Mouse (Mus musculus): ENCODE measurements around the gene Gm20388. TPM values are rescaled to one million over a fixed set of nuclear protein-coding genes. Genes with fewer than 3 reads are reported as not detected.
A peak's percentile ranks its signal among the peaks of the same experiment; 100 is the strongest.

Gene Gm20388
- polyA plus RNA-seq, 2 experiments: 8.5 TPM; not detected in 1

DNA sequence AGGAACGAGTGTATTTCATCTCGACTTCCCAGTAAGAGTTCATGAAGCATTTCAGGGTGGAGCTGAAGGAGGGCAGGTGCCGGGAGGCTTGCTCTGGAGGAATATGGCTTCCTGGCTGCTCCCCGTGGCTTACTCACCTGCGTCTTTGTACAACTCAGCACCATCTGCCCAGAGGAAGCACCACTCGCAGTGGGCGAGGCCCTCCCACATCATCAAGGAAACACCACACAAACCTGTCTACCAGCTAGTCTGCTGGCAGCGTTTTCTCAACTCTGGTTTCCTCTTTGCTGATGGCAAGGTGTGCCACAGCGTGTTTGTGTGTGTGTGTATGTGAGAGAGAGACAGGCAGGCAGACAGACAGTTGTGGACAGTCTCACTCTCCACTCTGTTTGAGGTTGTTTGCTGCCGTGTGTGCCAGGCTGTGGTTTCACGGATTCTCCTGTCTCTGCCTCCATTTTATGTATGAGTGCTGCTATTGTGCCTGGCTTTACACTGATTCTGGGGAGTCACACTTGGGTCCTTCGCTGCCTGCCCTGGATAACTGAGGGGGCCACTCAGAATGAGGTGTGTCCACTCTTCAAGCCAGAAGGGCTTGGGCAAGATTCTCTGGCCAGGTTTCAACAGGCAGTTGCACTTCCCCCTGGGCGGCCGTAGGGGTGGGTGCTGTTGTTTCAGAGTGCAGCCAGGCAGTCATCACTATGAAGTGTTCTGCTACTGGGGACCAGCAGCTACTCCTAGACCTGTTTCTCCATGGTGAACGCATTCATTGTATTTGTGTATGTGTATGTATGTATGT, 3580.8 kb downstream of the Gm20388 start:
- TF ChIP-seq CTCF (IDR thresholded peaks at IDR 0.05; ENCODE audit: low read depth): no peak
- Histone ChIP-seq H3K27ac (no peak overlapping the region), H3K36me3 (replicated peaks; ENCODE audit: control insufficient read depth, insufficient read depth, low read depth) (peaks cover 50% of the 10 kb centered on the region), H3K9me3 (ENCODE audit: control insufficient read depth, low read length) (no peaks in the 10 kb centered on the region), H3K27me3 (ENCODE audit: control insufficient read depth, insufficient read depth, low read length) (no peaks in the 10 kb centered on the region), H3K4me3 (ENCODE audit: insufficient read depth in 1 of 2, low read depth in 2 of 2, low read length in 2 of 2) (no peak overlapping the region), H3K9ac (replicated peaks) (no peak overlapping the region), H3K4me1 (replicated peaks; ENCODE audit: control insufficient read depth in 2 of 2, insufficient read depth in 2 of 2, low read length in 1 of 2) (no peaks in the 10 kb centered on the region), H3K4me2 (ENCODE audit: low read depth) (no peak overlapping the region)
- WGBS (ENCODE audit: insufficient replicate concordance): 79% methylated on average over 15 of the region's 15 CpGs
- ATAC-seq (ENCODE audit: insufficient read depth): no peak
- no peak for DNase-seq (ENCODE audit: low read depth in 3 of 3, low spot score in 3 of 3)

DNA sequence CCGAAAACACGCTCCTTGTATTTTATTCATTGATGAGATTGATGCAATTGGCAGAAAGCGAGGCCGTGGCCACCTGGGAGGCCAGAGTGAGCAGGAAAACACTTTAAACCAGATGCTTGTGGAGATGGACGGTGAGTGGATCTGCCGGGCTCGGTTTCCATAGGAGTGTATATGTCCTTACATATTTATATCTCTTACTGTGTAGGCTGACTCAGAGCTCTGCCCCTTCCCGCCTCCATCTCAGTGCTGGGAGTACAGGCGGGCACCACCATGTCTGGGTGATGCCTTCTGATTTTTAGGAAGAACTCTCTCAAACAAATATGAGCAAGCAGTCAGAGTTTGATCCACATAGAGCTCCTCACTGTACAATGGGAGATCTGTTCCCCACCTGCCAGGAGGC, 3582.3 kb downstream of the Gm20388 start:
- Histone ChIP-seq H3K9me3 (ENCODE audit: control insufficient read depth, low read length) (no peaks in the 10 kb centered on the region), H3K4me3 (ENCODE audit: insufficient read depth in 1 of 2, low read depth in 2 of 2, low read length in 2 of 2) (no peak overlapping the region), H3K27me3 (ENCODE audit: control insufficient read depth, insufficient read depth, low read length) (no peaks in the 10 kb centered on the region), H3K9ac (replicated peaks) (no peak overlapping the region), H3K4me1 (replicated peaks; ENCODE audit: control insufficient read depth in 2 of 2, insufficient read depth in 2 of 2, low read length in 1 of 2) (no peaks in the 10 kb centered on the region), H3K36me3 (replicated peaks; ENCODE audit: control insufficient read depth, insufficient read depth, low read depth) (peaks cover 45% of the 10 kb centered on the region), H3K4me2 (ENCODE audit: low read depth) (no peak overlapping the region), H3K27ac (no peak overlapping the region)
- DNase-seq (ENCODE audit: low read depth in 3 of 3, low spot score in 3 of 3) (no peak), ATAC-seq (ENCODE audit: insufficient read depth) (no peak)
- 87% methylated on average over 9 of the region's 9 CpGs for WGBS (ENCODE audit: insufficient replicate concordance)
- TF ChIP-seq EP300 (IDR thresholded peaks at IDR 0.05; ENCODE audit: low read depth): no peak
- TF ChIP-seq CTCF (IDR thresholded peaks at IDR 0.05; ENCODE audit: low read depth): no peak

DNA sequence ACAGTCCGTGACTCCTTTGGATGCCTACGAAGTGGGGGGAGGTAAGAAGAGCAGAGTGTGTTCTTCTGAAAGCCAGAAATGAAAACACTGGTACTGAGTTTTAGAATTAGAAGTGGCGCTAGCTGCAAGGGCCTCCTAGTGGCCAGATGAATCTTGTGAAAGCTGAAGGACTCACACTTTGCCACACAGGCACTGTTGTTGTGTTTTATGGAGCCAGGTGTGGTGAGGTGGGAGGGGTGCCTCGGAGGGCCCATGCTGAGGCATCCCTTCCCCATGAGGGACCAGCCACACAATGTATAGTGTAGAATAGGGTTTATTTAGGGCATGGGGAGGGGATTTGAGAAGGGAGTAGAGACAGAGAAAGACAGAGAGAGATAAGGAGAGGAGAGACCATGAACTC, 3587.1 kb downstream of the Gm20388 start:
- no peak for ATAC-seq (ENCODE audit: insufficient read depth)
- DNase-seq (ENCODE audit: low read depth in 3 of 3, low spot score in 3 of 3): no peak
- Histone ChIP-seq H3K4me1 (replicated peaks; ENCODE audit: control insufficient read depth in 2 of 2, insufficient read depth in 2 of 2, low read length in 1 of 2) (no peaks in the 10 kb centered on the region), H3K9ac (replicated peaks) (no peak overlapping the region), H3K9me3 (ENCODE audit: control insufficient read depth, low read length) (no peaks in the 10 kb centered on the region), H3K27me3 (ENCODE audit: control insufficient read depth, insufficient read depth, low read length) (no peaks in the 10 kb centered on the region), H3K27ac (no peak overlapping the region), H3K4me2 (ENCODE audit: low read depth) (no peak overlapping the region), H3K36me3 (replicated peaks; ENCODE audit: control insufficient read depth, insufficient read depth, low read depth) (peaks cover 47% of the 10 kb centered on the region), H3K4me3 (ENCODE audit: insufficient read depth in 1 of 2, low read depth in 2 of 2, low read length in 2 of 2) (no peak overlapping the region)
- TF ChIP-seq EP300 (IDR thresholded peaks at IDR 0.05; ENCODE audit: low read depth) (no peak), CTCF (IDR thresholded peaks at IDR 0.05; ENCODE audit: low read depth) (peak; percentile 33)
- 76% methylated on average over 4 of the region's 4 CpGs for WGBS (ENCODE audit: insufficient replicate concordance)

DNA sequence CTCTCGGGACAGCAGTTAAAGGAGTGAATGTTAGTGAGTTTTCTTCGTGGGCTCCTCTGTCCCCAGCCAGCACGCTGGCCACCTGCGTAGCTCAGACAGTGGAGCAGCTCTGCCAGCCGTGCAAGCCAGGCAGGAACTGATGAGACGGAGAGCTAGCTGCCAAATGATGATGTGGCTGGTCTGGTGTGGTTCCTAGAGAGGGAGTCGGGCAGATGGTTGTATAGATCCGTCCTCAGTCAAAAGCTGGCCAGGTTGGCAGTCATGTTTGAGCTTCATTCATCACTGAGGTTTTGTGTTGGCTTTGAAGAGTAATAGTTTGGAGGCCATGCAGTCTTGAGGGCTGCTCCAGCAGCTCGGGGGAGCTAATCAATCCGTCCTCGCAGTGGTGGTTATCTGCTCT, 3588.3 kb downstream of the Gm20388 start:
- Histone ChIP-seq H3K9ac (replicated peaks) (no peak overlapping the region), H3K9me3 (ENCODE audit: control insufficient read depth, low read length) (no peaks in the 10 kb centered on the region), H3K36me3 (replicated peaks; ENCODE audit: control insufficient read depth, insufficient read depth, low read depth) (peaks cover 50% of the 10 kb centered on the region), H3K4me1 (replicated peaks; ENCODE audit: control insufficient read depth in 2 of 2, insufficient read depth in 2 of 2, low read length in 1 of 2) (no peaks in the 10 kb centered on the region), H3K4me2 (ENCODE audit: low read depth) (no peak overlapping the region), H3K4me3 (ENCODE audit: insufficient read depth in 1 of 2, low read depth in 2 of 2, low read length in 2 of 2) (no peak overlapping the region), H3K27me3 (ENCODE audit: control insufficient read depth, insufficient read depth, low read length) (no peaks in the 10 kb centered on the region), H3K27ac (no peak overlapping the region)
- TF ChIP-seq CTCF (IDR thresholded peaks at IDR 0.05; ENCODE audit: low read depth): no peak
- TF ChIP-seq EP300 (IDR thresholded peaks at IDR 0.05; ENCODE audit: low read depth): no peak
- no peak for DNase-seq (ENCODE audit: low read depth in 3 of 3, low spot score in 3 of 3)
- peak; percentile 33; the same call in 1 of the 2 replicates for ATAC-seq (ENCODE audit: insufficient read depth)
- 68% methylated on average over 11 of the region's 11 CpGs for WGBS (ENCODE audit: insufficient replicate concordance)

DNA sequence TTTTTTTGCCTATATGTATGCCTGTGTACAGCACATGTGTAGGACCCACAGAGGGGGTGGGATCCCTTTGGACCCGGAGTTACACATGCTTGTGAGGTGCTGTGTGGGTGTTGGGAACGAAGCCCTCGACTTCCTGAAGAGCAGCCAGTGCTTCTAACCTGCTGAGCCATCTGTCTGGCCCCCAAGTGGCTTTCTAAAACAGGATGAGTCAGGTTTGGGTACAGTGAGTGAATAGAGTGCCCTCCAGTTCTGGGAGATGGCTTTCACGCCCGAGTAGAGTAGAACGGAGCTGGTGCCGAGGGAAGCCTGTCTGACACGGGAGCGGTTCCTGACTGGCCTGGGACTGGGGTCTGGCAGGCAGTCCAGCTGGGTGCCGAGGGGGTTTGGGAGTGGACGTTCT, 3588.9 kb downstream of the Gm20388 start:
- Histone ChIP-seq H3K27ac (no peak overlapping the region), H3K4me1 (replicated peaks; ENCODE audit: control insufficient read depth in 2 of 2, insufficient read depth in 2 of 2, low read length in 1 of 2) (no peaks in the 10 kb centered on the region), H3K4me3 (ENCODE audit: insufficient read depth in 1 of 2, low read depth in 2 of 2, low read length in 2 of 2) (no peak overlapping the region), H3K9ac (replicated peaks) (no peak overlapping the region), H3K27me3 (ENCODE audit: control insufficient read depth, insufficient read depth, low read length) (no peaks in the 10 kb centered on the region), H3K9me3 (ENCODE audit: control insufficient read depth, low read length) (no peaks in the 10 kb centered on the region), H3K36me3 (replicated peaks; ENCODE audit: control insufficient read depth, insufficient read depth, low read depth) (peaks cover 46% of the 10 kb centered on the region), H3K4me2 (ENCODE audit: low read depth) (no peak overlapping the region)
- TF ChIP-seq CTCF (IDR thresholded peaks at IDR 0.05; ENCODE audit: low read depth) (no peak), EP300 (IDR thresholded peaks at IDR 0.05; ENCODE audit: low read depth) (no peak)
- ATAC-seq (ENCODE audit: insufficient read depth) (no peak), DNase-seq (ENCODE audit: low read depth in 3 of 3, low spot score in 3 of 3) (no peak)
- WGBS (ENCODE audit: insufficient replicate concordance): 92% methylated on average over 11 of the region's 11 CpGs

All from liver, embryonic 14.5 days (tissue).